Mouse (Mus musculus): ENCODE results near the gene Ppp2r2c. TPM values are rescaled to one million over a fixed set of nuclear protein-coding genes. Genes with fewer than 3 reads are reported as not detected.

Gene Ppp2r2c
- polyA plus RNA-seq (2015; fragmentation: Illumina TruSeq; extraction: RNeasy Lipid Tissue Mini Kit (QIAGEN cat#74804); ENCODE audit: insufficient read depth, low read depth, low replicate concordance): 0.44 TPM

GRCm38 (mm10) chr5:36868266-36869090 lies at the start of gene Ppp2r2c:
TSS of gene Ppp2r2c (plus strand) at chr5:36868513.

DNA sequence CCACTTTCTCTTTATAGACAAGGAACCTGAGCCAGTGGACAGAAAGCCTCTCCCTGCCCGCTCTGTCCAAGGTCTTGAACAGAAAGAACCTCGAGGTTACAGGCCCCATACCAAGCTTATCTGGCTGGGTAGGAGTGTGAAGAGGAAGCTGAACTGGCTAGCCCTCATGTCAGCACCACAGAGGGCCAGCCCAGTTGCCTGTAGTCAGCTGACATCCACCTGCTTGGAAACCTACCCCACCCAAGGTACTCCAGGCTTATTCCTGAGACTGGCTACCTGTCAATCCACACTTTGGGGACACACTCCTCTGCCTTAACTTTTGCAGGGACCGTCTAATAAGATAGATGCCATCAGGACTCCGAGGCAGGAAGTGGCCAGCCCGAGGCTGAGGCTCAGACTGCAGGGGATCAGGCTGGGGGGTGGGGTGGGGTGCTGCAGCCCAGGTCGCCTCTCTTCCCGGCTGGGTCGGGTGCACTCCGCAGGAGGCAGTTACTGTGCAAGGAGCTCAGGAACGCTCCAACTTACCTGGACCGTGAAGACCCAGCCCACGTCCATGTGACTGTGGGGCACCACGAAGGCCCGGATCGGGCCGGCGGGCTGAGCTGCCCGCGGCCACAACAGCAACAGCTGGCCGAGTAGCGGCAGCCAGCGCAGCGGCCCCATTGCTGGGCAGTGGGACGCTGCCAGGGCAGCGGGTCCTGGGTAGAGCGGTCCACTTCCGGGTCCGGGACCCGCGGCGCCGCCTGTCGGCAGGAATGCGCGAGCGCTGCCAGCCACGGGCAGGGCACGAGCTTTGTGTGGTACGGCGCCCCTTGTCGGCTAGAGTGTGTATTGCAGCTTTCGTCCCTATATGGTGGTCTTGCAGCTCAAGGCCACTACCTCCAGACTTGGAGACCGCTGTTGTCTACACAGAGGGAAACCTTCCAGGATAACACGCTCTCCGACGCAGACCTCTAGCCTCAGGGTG lies 38.1 kb upstream of the Ppp2r2c start, which contains the start of gene Man2b2:
TSS of gene Man2b2 (minus strand) at position 741 of the 967 bp plus-strand sequence.

GRCm38 (mm10) chr5:36988781-36989624 lies 120.7 kb downstream of the Ppp2r2c start, which contains the start of gene Wfs1:
TSS of gene Wfs1 (minus strand) at chr5:36989205.

Other genes starting within 250 kb of the Ppp2r2c start
- 8.2 TPM for gene D5Ertd579e, start 172.5 kb upstream of the Ppp2r2c start, polyA plus RNA-seq (2015; fragmentation: Illumina TruSeq; extraction: RNeasy Lipid Tissue Mini Kit (QIAGEN cat#74804); ENCODE audit: insufficient read depth, low read depth, low replicate concordance)
- 6.5 TPM for gene Bloc1s4, start 119.9 kb upstream of the Ppp2r2c start, polyA plus RNA-seq (2015; fragmentation: Illumina TruSeq; extraction: RNeasy Lipid Tissue Mini Kit (QIAGEN cat#74804); ENCODE audit: insufficient read depth, low read depth, low replicate concordance)
- gene Mrfap1, start 71.7 kb upstream of the Ppp2r2c start, polyA plus RNA-seq (2015; fragmentation: Illumina TruSeq; extraction: RNeasy Lipid Tissue Mini Kit (QIAGEN cat#74804); ENCODE audit: insufficient read depth, low read depth, low replicate concordance): 82.0 TPM
- 14.4 TPM for gene Man2b2, start 37.9 kb upstream of the Ppp2r2c start, polyA plus RNA-seq (2015; fragmentation: Illumina TruSeq; extraction: RNeasy Lipid Tissue Mini Kit (QIAGEN cat#74804); ENCODE audit: insufficient read depth, low read depth, low replicate concordance)
- gene Wfs1, start 120.7 kb downstream of the Ppp2r2c start, polyA plus RNA-seq (2015; fragmentation: Illumina TruSeq; extraction: RNeasy Lipid Tissue Mini Kit (QIAGEN cat#74804); ENCODE audit: insufficient read depth, low read depth, low replicate concordance): 6.6 TPM
- 0.13 TPM for gene Gm1043, start 216.9 kb downstream of the Ppp2r2c start, polyA plus RNA-seq (2015; fragmentation: Illumina TruSeq; extraction: RNeasy Lipid Tissue Mini Kit (QIAGEN cat#74804); ENCODE audit: insufficient read depth, low read depth, low replicate concordance)